Mouse (Mus musculus) c-Kit-positive CD71-positive TER-119-positive erythroid progenitor cells, embryonic 14.5 days (primary cell): ENCODE results near the gene Pms2.

Experiments used
- DNase-seq: peaks from one replicate; pipeline ENCODE4 v3.0.0-alpha.2; 2013; ENCODE audit warnings: low spot score

The Pms2 gene

GRCm38 (mm10) chr5:143909417-143910400, at the start of gene Pms2, which contains the start of gene Aimp2:
Pms2 (plus strand) TSS chr5:143909964.
Aimp2 (minus strand) TSS chr5:143909847.
- peak; percentile 99 for DNase-seq

- DNase-seq = no peak
Measured at GRCm38 (mm10) chr5:143871547-143872169, 38.1 kb upstream of the Pms2 start.

GRCm38 (mm10) chr5:143874571-143874970, 35.2 kb upstream of the Pms2 start:
- DNase-seq = no peak

- no peak for DNase-seq
Measured at GRCm38 (mm10) chr5:143885274-143885673, 24.5 kb upstream of the Pms2 start.

GRCm38 (mm10) chr5:143890741-143891140, 19.0 kb upstream of the Pms2 start:
- no peak for DNase-seq

- no peak for DNase-seq
Measured at GRCm38 (mm10) chr5:143892255-143892886, 17.4 kb upstream of the Pms2 start.

GRCm38 (mm10) chr5:143893396-143893795, 16.4 kb upstream of the Pms2 start:
- DNase-seq = peak; percentile 31

- no peak for DNase-seq
Measured at GRCm38 (mm10) chr5:143897635-143898330, 12.0 kb upstream of the Pms2 start, which contains the start of gene Ankrd61. Ankrd61 (minus strand) TSS chr5:143897685.

- DNase-seq = no peak
Measured at GRCm38 (mm10) chr5:143902111-143902510, 7.7 kb upstream of the Pms2 start.

GRCm38 (mm10) chr5:143903813-143904212, 6.0 kb upstream of the Pms2 start:
- DNase-seq = peak; percentile 40

- DNase-seq = no peak
Measured at GRCm38 (mm10) chr5:143906429-143906828, 3.3 kb upstream of the Pms2 start.

GRCm38 (mm10) chr5:143908926-143909325, 838 bp upstream of the Pms2 start:
- DNase-seq = peak; percentile 55

GRCm38 (mm10) chr5:143916221-143916620, 6.5 kb downstream of the Pms2 start:
- no peak for DNase-seq

GRCm38 (mm10) chr5:143917418-143917817, 7.7 kb downstream of the Pms2 start:
- DNase-seq = peak; percentile 56

GRCm38 (mm10) chr5:143918120-143918519, 8.4 kb downstream of the Pms2 start:
- no peak for DNase-seq

- DNase-seq = peak; percentile 70
Measured at GRCm38 (mm10) chr5:143924781-143925452, 15.2 kb downstream of the Pms2 start.

- DNase-seq = no peak
Measured at GRCm38 (mm10) chr5:143927875-143928274, 18.1 kb downstream of the Pms2 start, which contains the start of gene Gm42421. Gm42421 (plus strand) TSS chr5:143928175.

- no peak for DNase-seq
Measured at GRCm38 (mm10) chr5:143929291-143929690, 19.5 kb downstream of the Pms2 start.

GRCm38 (mm10) chr5:143930656-143931055, 20.9 kb downstream of the Pms2 start:
- DNase-seq = no peak

- no peak for DNase-seq
Measured at GRCm38 (mm10) chr5:143931863-143932580, 22.3 kb downstream of the Pms2 start.
